Mouse (Mus musculus): ENCODE results near the gene Glyr1. TPM values are rescaled to one million over a fixed set of nuclear protein-coding genes. Genes with fewer than 3 reads are reported as not detected.

The Glyr1 gene
- polyA plus RNA-seq, 1 experiment = 17.1 TPM

DNA sequence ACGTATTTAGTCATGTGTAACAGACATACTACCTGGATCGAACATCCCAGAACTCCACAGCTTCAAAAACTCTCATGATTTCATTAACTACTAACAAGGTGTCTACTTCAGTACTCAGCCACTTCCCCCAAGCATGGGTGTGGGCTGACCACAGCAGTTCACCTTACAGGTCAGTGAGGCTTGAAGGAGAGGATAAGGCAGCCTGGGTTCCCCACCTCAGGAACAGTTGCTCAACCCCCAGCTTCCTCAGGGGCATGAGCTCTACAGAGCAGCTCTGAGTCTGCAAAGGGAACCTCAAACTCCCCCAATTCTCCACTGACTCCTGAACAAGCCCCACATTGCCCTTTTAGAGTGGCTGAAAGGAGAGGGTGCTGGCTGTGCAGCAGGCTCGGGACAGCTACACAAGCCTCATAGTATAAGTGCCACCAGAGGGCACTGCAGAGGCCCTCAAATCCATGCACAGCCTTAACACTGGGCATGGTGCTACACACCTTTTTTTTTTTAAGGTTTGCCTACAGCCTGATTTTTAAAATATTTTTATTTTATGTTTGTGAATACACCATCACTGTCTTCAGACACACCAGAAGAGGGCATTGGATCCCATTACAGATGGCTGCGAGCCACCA is 69.8 kb downstream of the Glyr1 start:
- no peak for TF ChIP-seq GATA1 (IDR thresholded peaks at IDR 0.05; ENCODE audit: low read length)

GRCm38 (mm10) chr16:4978275-4979051 is 71.2 kb downstream of the Glyr1 start:
- no peak for TF ChIP-seq GATA1 (IDR thresholded peaks at IDR 0.05; ENCODE audit: low read length)

DNA sequence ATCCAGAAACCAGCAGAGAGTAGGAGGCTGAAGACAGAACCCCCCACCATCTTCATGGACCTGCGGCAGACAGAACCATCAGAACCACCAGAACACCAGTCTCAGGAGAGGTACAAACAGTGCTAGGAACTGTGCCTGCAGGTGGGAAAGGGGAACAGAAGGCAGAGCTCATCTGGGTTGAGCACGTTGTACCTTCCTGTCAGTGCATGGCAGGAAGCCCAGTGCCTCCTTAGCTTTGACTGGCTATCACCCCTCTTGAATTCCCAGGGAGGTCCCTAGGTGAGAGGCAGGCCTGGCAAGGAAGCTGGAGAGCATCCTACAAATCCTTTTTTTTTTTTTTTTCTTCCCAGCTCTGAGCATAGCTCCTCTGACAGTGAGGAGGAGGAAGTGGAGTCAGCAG is 73.5 kb downstream of the Glyr1 start:
- TF ChIP-seq GATA1 (IDR thresholded peaks at IDR 0.05; ENCODE audit: low read length) = no peak

DNA sequence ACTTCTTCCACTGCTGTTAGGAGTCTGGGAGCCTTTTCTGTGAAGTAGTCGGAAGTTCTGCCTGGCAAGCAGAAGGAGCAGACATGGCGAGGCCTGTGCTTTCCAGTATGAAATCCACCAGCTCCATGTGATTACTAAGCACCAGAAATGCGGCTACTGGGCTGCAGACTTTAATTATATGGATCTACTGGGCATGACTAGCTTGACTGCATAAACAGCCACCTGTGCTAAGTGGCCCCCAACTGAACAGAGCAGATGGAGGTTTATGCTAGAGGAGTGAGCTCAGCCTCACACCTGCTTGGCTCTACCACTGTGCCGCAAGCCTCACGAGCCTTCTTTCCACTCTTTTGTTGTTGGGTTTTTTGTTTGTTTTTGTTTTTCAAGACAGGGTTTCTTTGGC is 75.1 kb downstream of the Glyr1 start:
- TF ChIP-seq GATA1 (IDR thresholded peaks at IDR 0.05; ENCODE audit: low read length) = no peak

DNA sequence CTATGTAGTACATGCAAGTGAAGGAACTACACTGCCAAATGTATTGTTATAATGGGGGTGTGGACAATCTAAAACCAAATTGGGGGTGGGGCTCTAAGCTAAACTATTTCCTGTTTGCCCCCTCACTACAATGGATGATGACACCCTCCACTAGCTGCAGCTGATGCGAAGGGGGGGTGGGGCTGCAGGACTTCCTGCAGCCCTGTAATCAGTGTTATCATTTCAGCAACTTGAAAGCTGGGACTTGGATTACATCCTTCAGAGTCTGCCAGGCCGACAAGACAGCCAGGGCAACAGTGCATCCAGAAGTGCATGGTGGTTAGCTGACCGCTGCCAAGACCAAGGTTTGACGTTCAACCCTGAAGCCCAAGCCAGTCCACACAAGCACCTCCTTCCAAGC is 78.0 kb downstream of the Glyr1 start:
- no peak for TF ChIP-seq GATA1 (IDR thresholded peaks at IDR 0.05; ENCODE audit: low read length)

GRCm38 (mm10) chr16:4969055-4969843 is 80.4 kb downstream of the Glyr1 start:
- TF ChIP-seq GATA1 (IDR thresholded peaks at IDR 0.05; ENCODE audit: low read length) = no peak

GRCm38 (mm10) chr16:4968426-4968825 is 81.2 kb downstream of the Glyr1 start:
- no peak for TF ChIP-seq GATA1 (IDR thresholded peaks at IDR 0.05; ENCODE audit: low read length)

- TF ChIP-seq GATA1 (IDR thresholded peaks at IDR 0.05; ENCODE audit: low read length) = no peak
Measured at GRCm38 (mm10) chr16:4965392-4966129, 84.1 kb downstream of the Glyr1 start.

DNA sequence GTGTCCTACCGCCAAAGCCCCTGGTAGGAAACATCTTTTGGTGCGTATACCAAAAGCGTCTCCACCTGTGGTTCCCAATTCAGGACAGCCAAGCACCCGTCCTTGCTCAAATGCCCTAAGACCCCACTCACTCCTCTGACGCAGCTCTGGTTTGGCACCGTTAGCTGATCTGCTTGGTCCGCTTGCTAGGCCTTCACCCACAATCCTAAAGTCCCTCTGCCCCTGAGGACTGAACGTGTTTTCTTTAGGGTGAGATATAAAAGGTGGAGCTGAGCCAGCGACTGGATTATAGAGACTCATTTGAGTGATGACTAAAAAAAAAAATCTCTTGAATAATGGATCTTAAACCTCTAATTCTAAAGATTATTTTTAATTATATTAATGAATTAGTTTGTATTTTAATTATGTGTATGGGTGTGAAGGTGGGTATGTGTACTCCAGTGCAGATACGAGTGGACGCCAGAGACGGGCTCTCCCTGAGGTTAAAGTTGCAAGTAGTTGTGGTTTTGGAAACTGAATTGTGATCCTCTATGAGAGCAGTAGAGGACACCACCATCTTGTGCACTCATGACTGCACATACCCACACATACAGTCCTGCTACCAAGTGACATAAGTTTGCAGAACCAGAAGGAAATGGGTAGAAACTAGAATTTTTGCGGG is 84.8 kb downstream of the Glyr1 start:
- no peak for TF ChIP-seq GATA1 (IDR thresholded peaks at IDR 0.05; ENCODE audit: low read length)

Other genes starting within 250 kb of the Glyr1 start
- not detected in 2 replicates for gene 4930562C15Rik, start 214.4 kb downstream of the Glyr1 start, polyA plus RNA-seq (2012)
- gene Ubald1, start 169.5 kb downstream of the Glyr1 start, polyA plus RNA-seq (2012) = 162 and 189 TPM in 2 replicates
- gene Mgrn1, start 163.6 kb downstream of the Glyr1 start, polyA plus RNA-seq (2012) = 21.5 and 23.9 TPM in 2 replicates
- 45.2 and 49.4 TPM in 2 replicates for gene Nudt16l1, start 111.1 kb downstream of the Glyr1 start, polyA plus RNA-seq (2012)
- 21.3 and 23.5 TPM in 2 replicates for gene Anks3, start 85.7 kb downstream of the Glyr1 start, polyA plus RNA-seq (2012)
- gene Sept12, start 52.0 kb downstream of the Glyr1 start, polyA plus RNA-seq (2012) = 0.08 TPM in 1 of 2 replicates, not detected in the other
- not detected in 2 replicates for gene Smim22, start 42.6 kb downstream of the Glyr1 start, polyA plus RNA-seq (2012)
- gene Rogdi, start 36.3 kb downstream of the Glyr1 start, polyA plus RNA-seq (2012) = 17.5 and 28.8 TPM in 2 replicates
- 15.6 and 16.6 TPM in 2 replicates for gene Ubn1, start 194 bp upstream of the Glyr1 start, polyA plus RNA-seq (2012)
- gene Ppl, start 82.6 kb upstream of the Glyr1 start, polyA plus RNA-seq (2012) = not detected in 2 replicates
- not detected in 2 replicates for gene Sec14l5, start 97.2 kb upstream of the Glyr1 start, polyA plus RNA-seq (2012)
- 22.6 and 25.4 TPM in 2 replicates for gene Nagpa, start 154.1 kb upstream of the Glyr1 start, polyA plus RNA-seq (2012)
- gene AU021092, start 172.4 kb upstream of the Glyr1 start, polyA plus RNA-seq (2012) = not detected in 2 replicates
- 4.3 and 9.2 TPM in 2 replicates for gene Alg1, start 183.8 kb upstream of the Glyr1 start, polyA plus RNA-seq (2012)
- gene Eef2kmt, start 206.1 kb upstream of the Glyr1 start, polyA plus RNA-seq (2012) = 3.8 and 4.6 TPM in 2 replicates

Data from G1E-ER4 (cell line).